Mouse (Mus musculus) C2C12 (cell line): ENCODE data around the gene Abhd14b. TPM values are rescaled to one million over a fixed set of nuclear protein-coding genes. Genes with fewer than 3 reads are reported as not detected.
A peak's percentile ranks its signal among the peaks of the same experiment; 100 is the strongest.

Experiments
- H3K27me3 ChIP-seq: one replicate; pipeline ENCODE4 v1.6.1; 2011; ENCODE audit not compliant: control insufficient read depth, insufficient read depth, insufficient read length
- H3K36me3 ChIP-seq: one replicate; pipeline ENCODE4 v1.6.1; 2011; ENCODE audit not compliant: control insufficient read depth, insufficient read depth
- H3K4me3 ChIP-seq: one replicate; pipeline ENCODE4 v1.5.1; 2011; ENCODE audit warnings: mild to moderate bottlenecking, control low read depth; ENCODE audit not compliant: poor library complexity, insufficient read depth, severe bottlenecking
- H3K79me2 ChIP-seq: one replicate; pipeline ENCODE4 v1.6.1; 2011; ENCODE audit not compliant: control insufficient read depth, insufficient read depth
- H3K79me3 ChIP-seq: one replicate; pipeline ENCODE4 v1.6.1; 2011; ENCODE audit warnings: low read depth, control low read depth
- H3ac ChIP-seq: one replicate; pipeline ENCODE3; 2011; ENCODE audit warnings: low read depth; ENCODE audit not compliant: control insufficient read depth, insufficient read length
- CEBPB ChIP-seq: IDR thresholded peaks from one replicate; pipeline ENCODE4 v1.6.1; 2011; ENCODE audit warnings: low read depth, mild to moderate bottlenecking, control low read depth, moderate library complexity
- CTCF ChIP-seq: IDR thresholded peaks from one replicate; pipeline ENCODE4 v1.5.1; 2011; ENCODE audit not compliant: control insufficient read depth, insufficient read depth, insufficient read length
- FOSL1 ChIP-seq: IDR thresholded peaks from one replicate; pipeline ENCODE4 v1.8.0; 2011; ENCODE audit warnings: mild to moderate bottlenecking, low read length; ENCODE audit not compliant: poor library complexity, insufficient read depth, severe bottlenecking
- MAX ChIP-seq: IDR thresholded peaks from one replicate; pipeline ENCODE4 v1.6.1; 2011; ENCODE audit warnings: mild to moderate bottlenecking, control low read depth
- MYOD1 ChIP-seq: IDR thresholded peaks from one replicate; pipeline ENCODE4 v1.6.1; 2011; ENCODE audit warnings: low read depth; ENCODE audit not compliant: control insufficient read depth, insufficient read length
- MYOG ChIP-seq: IDR thresholded peaks from one replicate; pipeline ENCODE4 v1.6.1; 2011; ENCODE audit not compliant: control insufficient read depth, insufficient read length; ENCODE audit errors: extremely low read depth
- USF1 ChIP-seq: IDR thresholded peaks from one replicate; pipeline ENCODE4 v1.6.1; 2011; ENCODE audit warnings: low read depth, mild to moderate bottlenecking, control low read depth, moderate library complexity
- polyA plus RNA-seq: library from polyadenylated mRNA; unstranded; fragments of >200 nt; fragmentation: generic; extraction: Trizol; gene quantifications from one replicate; pipeline ENCODE4 v1.2.1, GENCODE M21; 2012; ENCODE audit warnings: missing spikeins

The Abhd14b gene
- polyA plus RNA-seq, 1 experiment, result 6.1 TPM

GRCm38 (mm10) chr9:106474456-106474855, 27.2 kb downstream of the Abhd14b start:
- Histone ChIP-seq H3ac (peak overlapping the region; percentile 21), H3K79me2 (peaks cover 42% of the 10 kb centered on the region), H3K4me3 (no peak overlapping the region), H3K79me3 (peaks cover 16% of the 10 kb centered on the region), H3K36me3 (peaks cover 5% of the 10 kb centered on the region), H3K27me3 (no peaks in the 10 kb centered on the region)
- TF ChIP-seq CEBPB, result no peak
- TF ChIP-seq CTCF, result peak; percentile 77
- TF ChIP-seq MYOG, result no peak

- Histone ChIP-seq H3K79me3 (peaks cover 18% of the 10 kb centered on the region), H3ac (peak overlapping the region; percentile 19), H3K27me3 (no peaks in the 10 kb centered on the region), H3K36me3 (peaks cover 5% of the 10 kb centered on the region), H3K79me2 (peaks cover 48% of the 10 kb centered on the region), H3K4me3 (peak overlapping the region; percentile 61)
- no peak for TF ChIP-seq MYOG
- no peak for TF ChIP-seq FOSL1
- TF ChIP-seq MYOD1, result no peak
- no peak for TF ChIP-seq USF1
- no peak for TF ChIP-seq CEBPB
- no peak for TF ChIP-seq CTCF
- TF ChIP-seq MAX, result no peak
Observed at GRCm38 (mm10) chr9:106475046-106475445, 27.8 kb downstream of the Abhd14b start.

- Histone ChIP-seq H3K36me3 (peaks cover 5% of the 10 kb centered on the region), H3ac (peak within 1 kb of the TSS; percentile 53), H3K79me3 (peaks cover 18% of the 10 kb centered on the region), H3K79me2 (peaks cover 53% of the 10 kb centered on the region), H3K4me3 (peak within 1 kb of the TSS; percentile 61), H3K27me3 (no peaks in the 10 kb centered on the region)
- TF ChIP-seq MYOG (no peak), CEBPB (no peak), FOSL1 (no peak), CTCF (no peak), MAX (no peak), MYOD1 (no peak), USF1 (no peak)
Observed at GRCm38 (mm10) chr9:106475663-106476001, 28.4 kb downstream of the Abhd14b start, which contains the start of gene Rrp9. Gene Rrp9, plus strand, starts transcription at chr9:106475963.

GRCm38 (mm10) chr9:106476002-106476923, 29.0 kb downstream of the Abhd14b start:
- Histone ChIP-seq H3ac (peak overlapping the region; percentile 53), H3K4me3 (peak overlapping the region; percentile 61)

GRCm38 (mm10) chr9:106476924-106477484, 29.7 kb downstream of the Abhd14b start, which contains the start of gene Parp3:
Gene Parp3, minus strand, starts transcription at chr9:106476949.
- Histone ChIP-seq H3ac (peak within 1 kb of the TSS; percentile 83), H3K27me3 (no peaks in the 10 kb centered on the region), H3K36me3 (peaks cover 5% of the 10 kb centered on the region), H3K79me3 (peaks cover 18% of the 10 kb centered on the region), H3K79me2 (peaks cover 53% of the 10 kb centered on the region), H3K4me3 (peak within 1 kb of the TSS; percentile 61)
- TF ChIP-seq MYOG, result no peak
- TF ChIP-seq MAX, result peak; percentile 84
- peak; percentile 95 for TF ChIP-seq CTCF
- no peak for TF ChIP-seq FOSL1
- TF ChIP-seq CEBPB, result no peak
- TF ChIP-seq USF1, result no peak

More at GRCm38 (mm10) chr9:106476002-106476923, 29.0 kb downstream of the Abhd14b start:
- Histone ChIP-seq H3K27me3 (no peaks in the 10 kb centered on the region), H3K79me3 (peaks cover 18% of the 10 kb centered on the region), H3K79me2 (peaks cover 53% of the 10 kb centered on the region), H3K36me3 (peaks cover 5% of the 10 kb centered on the region)
- TF ChIP-seq MYOG (no peak), USF1 (peak; percentile 98)

GRCm38 (mm10) chr9:106477649-106478048, 30.4 kb downstream of the Abhd14b start:
- Histone ChIP-seq H3K36me3 (peaks cover 5% of the 10 kb centered on the region), H3K79me2 (peaks cover 53% of the 10 kb centered on the region), H3K27me3 (no peaks in the 10 kb centered on the region), H3K4me3 (peak overlapping the region; percentile 61), H3K79me3 (peaks cover 18% of the 10 kb centered on the region), H3ac (peak overlapping the region; percentile 83)
- TF ChIP-seq FOSL1, result no peak
- TF ChIP-seq MYOG, result no peak
- TF ChIP-seq CTCF, result no peak
- TF ChIP-seq MAX, result no peak
- no peak for TF ChIP-seq USF1
- no peak for TF ChIP-seq CEBPB
- no peak for TF ChIP-seq MYOD1
